Mouse (Mus musculus): ENCODE data around the gene Hemk1.

Gene Hemk1

DNA sequence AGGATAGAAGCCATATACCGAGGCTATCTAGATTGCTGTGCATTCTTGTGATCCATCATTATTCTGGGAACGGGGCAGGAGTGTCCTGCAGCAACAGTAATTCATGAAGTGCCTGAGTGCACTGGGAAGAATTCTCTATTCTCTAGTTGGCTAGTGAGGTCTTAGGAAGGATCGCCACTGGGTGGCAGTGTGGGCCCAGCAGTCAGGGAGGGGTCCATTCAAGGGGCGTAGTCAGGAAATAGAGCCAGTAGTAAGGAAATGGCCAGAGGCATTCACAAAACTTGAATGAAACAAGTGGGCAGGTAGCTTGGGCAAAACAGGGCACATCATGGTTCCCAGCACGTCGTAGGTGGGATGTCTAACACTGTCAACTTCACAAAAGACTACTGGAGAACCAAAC, 43.9 kb downstream of the Hemk1 start:
- DNase-seq = peak; percentile 74 to 78

- DNase-seq = peak; percentile 82 to 88
Observed at GRCm38 (mm10) chr9:107290897-107291296, 47.3 kb downstream of the Hemk1 start.

GRCm38 (mm10) chr9:107289211-107290076, 48.7 kb downstream of the Hemk1 start, which contains the start of gene Mapkapk3:
Mapkapk3 (minus strand) TSS chr9:107289877.
- DNase-seq = peak; percentile 41 to 48

GRCm38 (mm10) chr9:107288711-107289110, 49.4 kb downstream of the Hemk1 start:
- no peak for DNase-seq

DNA sequence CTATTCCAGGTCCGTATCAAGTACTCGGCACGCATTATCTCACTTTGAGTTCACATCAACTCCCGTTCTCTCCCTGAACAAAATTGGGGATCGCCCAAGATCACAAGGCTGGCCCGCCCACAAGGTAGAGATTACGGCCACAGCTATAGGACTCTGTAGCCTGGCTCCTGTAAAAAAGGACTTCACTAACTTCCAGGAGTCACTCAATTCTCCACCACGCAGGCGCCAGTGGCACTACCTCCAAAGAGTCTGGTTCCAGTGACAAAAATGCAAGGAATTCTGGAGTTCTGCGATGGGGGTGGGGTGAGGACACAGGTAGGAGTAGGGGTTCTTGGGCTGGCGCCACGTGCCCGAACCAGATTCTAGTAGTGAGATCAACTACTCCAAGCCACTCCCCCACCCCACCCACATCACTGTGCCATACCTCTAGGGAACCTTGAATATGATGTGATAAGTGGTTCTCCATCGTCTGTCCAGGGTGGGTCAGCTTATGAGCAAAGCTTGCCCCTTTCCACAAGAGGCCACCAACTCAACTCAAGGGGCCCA, 50.0 kb downstream of the Hemk1 start:
- no peak for DNase-seq

- DNase-seq = no peak
Observed at GRCm38 (mm10) chr9:107287294-107287693, 50.9 kb downstream of the Hemk1 start.

DNA sequence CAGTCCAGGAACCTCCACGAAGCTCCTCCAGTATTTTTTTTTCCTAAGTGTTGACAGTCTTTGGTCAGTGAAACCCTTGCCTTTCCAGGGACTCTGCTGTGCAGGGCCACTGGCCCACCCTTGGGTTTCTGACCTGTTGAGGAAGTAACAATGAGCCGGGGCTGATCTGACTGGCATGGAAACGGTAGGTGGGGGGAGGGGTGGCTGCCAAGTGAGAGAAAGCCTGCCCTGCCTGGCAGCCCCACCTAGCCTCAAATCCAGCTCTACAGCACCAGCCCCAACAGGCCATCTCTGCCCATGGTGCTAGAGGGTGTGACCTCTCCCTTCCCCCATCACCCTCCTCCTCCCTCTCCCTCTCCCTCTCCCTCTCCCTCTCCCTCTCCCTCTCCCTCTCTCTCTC, 53.1 kb downstream of the Hemk1 start:
- no peak for DNase-seq

GRCm38 (mm10) chr9:107282951-107283350, 55.2 kb downstream of the Hemk1 start:
- no peak for DNase-seq

GRCm38 (mm10) chr9:107281241-107281987, 56.7 kb downstream of the Hemk1 start:
- no peak for DNase-seq

DNA sequence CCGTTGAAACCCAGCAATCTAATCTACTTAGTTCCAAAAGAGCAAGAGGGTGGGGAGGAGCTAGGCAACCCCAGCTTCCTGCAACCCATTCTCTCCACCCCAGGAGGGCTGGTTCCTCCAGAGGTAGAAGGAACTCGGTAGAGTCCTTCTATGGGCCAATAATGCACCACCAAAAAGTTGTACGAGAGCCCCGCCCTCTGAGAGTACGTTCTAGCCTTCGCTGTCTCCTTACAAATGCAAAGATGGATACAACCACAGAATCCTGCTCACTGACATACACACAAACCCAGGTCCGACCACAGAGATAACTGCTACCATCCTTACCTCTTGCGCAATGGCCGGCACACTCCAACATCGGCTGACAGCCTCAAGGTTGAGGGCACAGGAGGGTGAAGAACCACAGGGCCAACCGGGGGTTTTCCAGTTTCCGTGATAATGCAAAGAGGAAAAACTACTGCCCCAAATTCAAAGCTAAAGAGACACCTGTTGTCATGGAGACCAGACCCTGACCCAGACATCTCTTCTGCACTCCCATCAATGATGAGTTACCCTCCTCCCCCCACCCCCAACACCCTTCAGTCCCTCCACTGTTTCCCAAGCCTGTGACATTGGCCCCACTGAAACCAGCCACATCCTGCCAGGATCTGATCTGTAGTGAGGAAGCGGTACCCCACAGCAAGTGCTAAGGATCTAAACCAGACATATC, 57.7 kb downstream of the Hemk1 start:
- DNase-seq = no peak

GRCm38 (mm10) chr9:107279378-107280321, 58.5 kb downstream of the Hemk1 start:
- DNase-seq = no peak

DNA sequence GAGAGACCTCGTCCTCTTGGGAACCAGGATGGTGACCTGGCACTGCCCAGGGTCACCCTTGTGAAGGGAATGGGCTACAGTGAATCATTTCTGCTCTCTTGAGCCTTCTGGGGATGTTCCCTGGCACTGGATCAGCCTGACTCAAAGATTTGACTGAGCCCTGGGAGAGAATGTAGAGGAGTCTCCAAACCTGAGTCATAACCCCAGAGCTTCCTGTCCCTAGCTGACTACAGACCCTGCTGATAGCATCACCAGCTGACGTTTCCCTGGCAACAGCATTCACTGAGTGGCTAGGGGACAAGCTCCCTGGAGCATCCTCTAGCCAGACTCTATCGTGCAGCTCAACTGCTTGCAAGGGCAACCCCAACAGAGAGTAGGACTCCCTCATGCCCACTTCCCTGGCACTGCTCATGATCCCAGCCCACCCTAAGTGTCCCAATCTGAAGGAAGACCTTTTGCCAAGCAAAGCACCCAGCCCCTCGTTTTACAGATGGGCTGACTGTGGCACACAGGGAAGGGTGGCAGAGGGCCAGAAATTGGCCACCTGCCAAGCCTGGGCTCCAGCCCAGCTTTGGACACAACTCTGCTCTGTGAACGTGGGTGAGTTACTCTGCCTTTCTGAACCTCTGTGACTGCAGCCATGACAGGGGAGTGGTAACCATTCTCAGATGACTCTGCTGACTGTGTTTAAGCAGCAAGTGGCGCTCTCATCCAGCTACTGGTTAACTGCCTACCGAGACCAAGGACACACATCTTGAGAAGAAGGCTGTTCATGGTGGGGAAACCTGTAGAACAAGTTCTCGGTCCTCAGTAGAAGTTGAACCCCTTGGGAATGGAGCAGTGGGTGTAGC, 59.4 kb downstream of the Hemk1 start:
- DNase-seq = peak; percentile 75 to 77

- DNase-seq = peak in 1 of 2 experiments; percentile 40
Observed at GRCm38 (mm10) chr9:107278126-107278525, 60.0 kb downstream of the Hemk1 start.

- no peak for DNase-seq
Observed at GRCm38 (mm10) chr9:107277603-107278002, 60.5 kb downstream of the Hemk1 start.
